Mouse (Mus musculus) ES-Bruce4 (cell line): ENCODE results near the gene Thbs1. TPM values are rescaled to one million over a fixed set of nuclear protein-coding genes. Genes with fewer than 3 reads are reported as not detected.

Experiments used
- H3K27ac ChIP-seq: 2 replicates; pipeline ENCODE4 v1.5.1; 2012; ENCODE audit warnings: low read length, inconsistent platforms; ENCODE audit not compliant: insufficient read depth
- H3K27me3 ChIP-seq: 2 replicates; pipeline ENCODE4 v1.6.1; 2012; ENCODE audit warnings: mild to moderate bottlenecking, low read length, inconsistent platforms; ENCODE audit not compliant: control insufficient read depth, poor library complexity, insufficient read depth, severe bottlenecking
- H3K36me3 ChIP-seq: 2 replicates; pipeline ENCODE4 v1.6.1; 2012; ENCODE audit warnings: inconsistent platforms, mild to moderate bottlenecking, low read length, moderate library complexity; ENCODE audit not compliant: control insufficient read depth, poor library complexity, insufficient read depth, severe bottlenecking
- H3K4me1 ChIP-seq: one replicate; pipeline ENCODE4 v1.8.1; 2011; ENCODE audit warnings: low read length; ENCODE audit not compliant: control insufficient read depth, insufficient read depth
- H3K4me3 ChIP-seq: 2 replicates; pipeline ENCODE4 v1.5.1; 2011; ENCODE audit warnings: low read depth, mild to moderate bottlenecking, low read length
- H3K9ac ChIP-seq: 2 replicates; pipeline ENCODE4 v1.6.1; 2012; ENCODE audit warnings: low read depth, mild to moderate bottlenecking, inconsistent platforms; ENCODE audit not compliant: poor library complexity, severe bottlenecking
- H3K9me3 ChIP-seq: replicated peaks from 2 replicates; pipeline ENCODE4 v1.6.1; 2012; ENCODE audit warnings: mild to moderate bottlenecking, low read length, inconsistent platforms; ENCODE audit not compliant: control insufficient read depth, poor library complexity, insufficient read depth, severe bottlenecking
- CTCF ChIP-seq: IDR thresholded peaks from one replicate; pipeline ENCODE4 v1.8.1; 2011; ENCODE audit warnings: low read depth, low read length
- EP300 ChIP-seq: IDR thresholded peaks from 2 replicates; pipeline ENCODE4 v1.6.1; 2011; ENCODE audit warnings: low read depth, low read length; ENCODE audit not compliant: insufficient read depth
- POLR2A ChIP-seq: IDR thresholded peaks from one replicate; pipeline ENCODE4 v1.8.1; 2011; ENCODE audit warnings: low read length; ENCODE audit not compliant: insufficient read depth
- polyA plus RNA-seq: library from polyadenylated mRNA; stranded (reverse); fragments of >200 nt; gene quantifications from 2 replicates; pipeline ENCODE4 v1.2.4, GENCODE M21; 2011; ENCODE audit warnings: low read depth; ENCODE audit not compliant: missing spikeins, insufficient read depth, insufficient read length

The Thbs1 gene
- polyA plus RNA-seq, 1 experiment = 116 TPM

DNA sequence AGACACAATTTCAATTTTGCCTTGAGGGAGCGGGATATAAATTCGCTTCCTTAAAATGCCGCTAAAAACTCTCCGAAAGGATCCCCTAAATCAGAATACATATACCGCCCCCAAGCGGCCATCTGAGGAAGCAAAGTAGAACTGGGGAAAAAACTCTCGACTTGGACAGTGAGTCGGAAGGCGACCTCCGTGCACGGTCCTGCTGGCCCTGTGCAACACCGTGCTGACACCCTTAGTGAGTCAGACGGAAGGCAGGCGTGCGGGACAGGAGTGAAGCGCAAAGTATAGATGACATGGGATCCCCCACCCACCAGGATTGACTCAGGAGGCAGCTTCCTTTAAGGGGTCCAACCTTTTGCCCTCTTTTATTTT, 574 bp upstream of the Thbs1 start:
- Histone ChIP-seq H3K27me3 (peaks cover 6% of the 10 kb centered on the region), H3K4me1 (no peaks in the 10 kb centered on the region), H3K36me3 (no peaks in the 10 kb centered on the region), H3K9me3 (peaks cover 5% of the 10 kb centered on the region; the same call in 1 of the 2 replicates), H3K9ac (peak overlapping the region; percentile 32; the same call in 1 of the 2 replicates), H3K27ac (no peak overlapping the region), H3K4me3 (peak overlapping the region; percentile 65)
- TF ChIP-seq CTCF = peak; percentile 33
- TF ChIP-seq POLR2A = no peak
- no peak for TF ChIP-seq EP300

DNA sequence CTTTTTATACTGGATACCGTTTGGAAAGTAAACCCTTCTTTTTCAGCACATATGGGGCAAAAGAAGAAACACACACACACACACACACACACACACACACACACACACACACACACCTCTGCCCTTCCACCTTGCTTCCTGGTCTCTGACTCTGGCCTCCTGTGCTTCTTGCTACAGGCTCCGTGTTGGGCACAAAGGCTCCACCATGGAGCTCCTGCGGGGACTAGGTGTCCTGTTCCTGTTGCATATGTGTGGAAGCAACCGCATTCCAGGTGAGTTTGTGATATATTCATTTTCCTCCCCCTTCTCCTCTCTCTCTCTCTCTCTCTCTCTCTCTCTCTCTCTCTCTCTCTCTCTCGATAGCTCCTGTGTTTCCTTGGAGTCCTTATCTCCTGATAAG, 762 bp downstream of the Thbs1 start:
- Histone ChIP-seq H3K4me3 (no peak overlapping the region), H3K9ac (no peak overlapping the region), H3K9me3 (peaks cover 5% of the 10 kb centered on the region; the same call in 1 of the 2 replicates), H3K27ac (no peak overlapping the region), H3K36me3 (no peaks in the 10 kb centered on the region), H3K4me1 (no peaks in the 10 kb centered on the region), H3K27me3 (peaks cover 5% of the 10 kb centered on the region; the same call in 1 of the 2 replicates)
- TF ChIP-seq EP300 = no peak

DNA sequence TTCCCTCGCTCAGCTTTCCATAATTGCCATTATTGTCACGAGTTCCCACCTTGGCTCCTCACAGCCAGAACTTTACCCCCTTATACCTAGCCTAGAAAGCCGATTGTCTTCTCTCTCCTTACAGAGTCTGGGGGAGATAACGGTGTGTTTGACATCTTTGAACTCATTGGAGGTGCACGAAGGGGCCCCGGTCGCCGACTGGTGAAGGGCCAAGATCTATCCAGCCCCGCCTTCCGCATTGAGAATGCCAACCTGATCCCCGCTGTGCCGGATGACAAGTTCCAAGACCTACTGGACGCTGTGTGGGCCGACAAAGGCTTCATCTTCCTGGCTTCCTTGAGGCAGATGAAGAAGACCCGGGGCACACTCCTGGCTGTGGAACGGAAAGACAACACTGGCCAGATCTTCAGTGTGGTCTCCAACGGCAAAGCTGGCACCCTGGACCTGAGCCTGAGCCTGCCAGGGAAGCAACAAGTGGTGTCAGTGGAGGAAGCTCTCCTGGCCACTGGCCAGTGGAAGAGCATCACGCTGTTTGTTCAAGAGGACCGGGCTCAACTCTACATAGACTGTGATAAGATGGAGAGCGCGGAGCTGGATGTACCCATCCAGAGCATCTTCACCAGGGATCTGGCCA, 1.3 kb downstream of the Thbs1 start:
- Histone ChIP-seq H3K9me3 (peaks cover 5% of the 10 kb centered on the region; the same call in 1 of the 2 replicates), H3K36me3 (no peaks in the 10 kb centered on the region), H3K27me3 (peaks cover 5% of the 10 kb centered on the region; the same call in 1 of the 2 replicates), H3K27ac (no peak overlapping the region), H3K4me1 (no peaks in the 10 kb centered on the region), H3K9ac (no peak overlapping the region), H3K4me3 (no peak overlapping the region)
- TF ChIP-seq CTCF (no peak), EP300 (no peak), POLR2A (no peak)

DNA sequence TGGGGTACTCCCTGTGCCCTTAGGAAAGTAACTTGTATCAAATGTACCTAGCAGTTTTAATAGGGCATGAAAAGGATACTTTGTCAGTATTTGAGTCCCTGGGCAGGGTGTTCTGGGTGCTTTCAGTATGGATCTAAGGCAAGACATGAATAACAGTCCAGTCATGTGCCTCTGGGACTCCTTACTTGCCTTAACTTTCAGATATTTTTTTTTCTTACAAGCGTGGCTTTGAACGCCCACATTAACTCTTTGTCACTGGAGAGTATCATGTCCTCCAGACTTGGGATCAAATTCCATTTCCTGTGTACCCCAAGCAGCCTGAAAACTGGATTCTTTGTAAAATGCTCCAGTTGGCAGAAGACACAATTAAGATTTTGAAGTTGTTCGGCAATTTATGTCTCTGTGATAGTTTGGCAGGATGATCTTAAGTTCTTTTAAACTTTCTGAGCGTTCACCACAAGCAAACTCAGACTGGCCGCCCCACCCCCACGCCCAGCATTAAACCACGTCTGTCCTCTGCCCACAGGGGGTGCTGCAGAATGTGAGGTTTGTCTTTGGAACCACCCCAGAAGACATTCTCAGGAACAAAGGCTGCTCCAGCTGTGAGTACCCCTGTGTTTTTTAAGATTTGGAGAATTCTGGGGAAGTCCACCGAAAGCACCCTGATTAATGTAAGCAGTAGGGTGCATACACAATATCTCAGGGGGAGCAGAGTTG, 2.3 kb downstream of the Thbs1 start:
- Histone ChIP-seq H3K36me3 (no peaks in the 10 kb centered on the region), H3K4me3 (no peak overlapping the region), H3K27ac (no peak overlapping the region), H3K9ac (no peak overlapping the region), H3K4me1 (no peaks in the 10 kb centered on the region), H3K9me3 (peaks cover 5% of the 10 kb centered on the region; the same call in 1 of the 2 replicates), H3K27me3 (peaks cover 5% of the 10 kb centered on the region; the same call in 1 of the 2 replicates)
- TF ChIP-seq CTCF = peak; percentile 16
- no peak for TF ChIP-seq POLR2A

DNA sequence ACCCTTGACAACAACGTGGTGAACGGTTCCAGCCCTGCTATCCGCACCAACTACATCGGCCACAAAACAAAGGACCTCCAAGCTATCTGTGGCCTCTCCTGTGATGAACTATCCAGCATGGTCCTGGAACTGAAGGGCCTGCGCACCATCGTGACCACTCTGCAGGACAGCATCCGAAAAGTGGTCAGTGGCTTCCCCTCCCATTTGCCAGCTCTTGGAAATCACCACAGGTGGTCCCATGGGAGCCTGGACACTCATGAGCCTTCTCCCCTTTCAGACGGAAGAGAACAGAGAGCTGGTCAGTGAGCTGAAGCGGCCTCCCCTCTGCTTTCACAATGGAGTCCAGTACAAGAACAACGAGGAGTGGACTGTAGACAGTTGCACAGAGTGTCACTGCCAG, 3.0 kb downstream of the Thbs1 start:
- H3K4me1 ChIP-seq = no peaks in the 10 kb centered on the region
- no peak overlapping the region for H3K9ac ChIP-seq
- peaks cover 5% of the 10 kb centered on the region; the same call in 1 of the 2 replicates for H3K9me3 ChIP-seq
- H3K27ac ChIP-seq = no peak overlapping the region
- TF ChIP-seq CTCF (no peak), EP300 (no peak), POLR2A (no peak)
- no peaks in the 10 kb centered on the region for H3K36me3 ChIP-seq
- H3K4me3 ChIP-seq = no peak overlapping the region
- H3K27me3 ChIP-seq = peaks cover 5% of the 10 kb centered on the region; the same call in 1 of the 2 replicates

DNA sequence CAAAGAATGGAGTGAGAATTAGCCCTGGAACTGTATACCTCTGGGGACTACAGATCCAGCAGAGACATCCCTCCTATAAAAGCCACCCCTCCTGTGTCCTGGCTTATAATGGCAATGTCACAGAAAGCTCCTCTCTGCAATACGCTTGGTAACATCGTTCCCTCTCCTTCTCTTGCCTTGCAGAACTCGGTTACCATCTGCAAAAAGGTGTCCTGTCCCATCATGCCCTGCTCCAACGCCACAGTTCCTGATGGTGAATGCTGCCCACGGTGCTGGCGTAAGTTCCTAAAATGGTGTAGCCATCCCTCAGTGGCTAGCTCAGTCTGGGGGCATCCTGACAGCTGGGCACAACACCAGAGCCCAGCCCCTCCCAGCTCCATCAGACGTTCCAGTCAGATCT, 4.0 kb downstream of the Thbs1 start:
- H3K9ac ChIP-seq = no peak overlapping the region
- H3K27ac ChIP-seq = no peak overlapping the region
- no peak overlapping the region for H3K4me3 ChIP-seq
- no peaks in the 10 kb centered on the region for H3K36me3 ChIP-seq
- H3K9me3 ChIP-seq = peaks cover 5% of the 10 kb centered on the region; the same call in 1 of the 2 replicates
- no peak for TF ChIP-seq POLR2A
- no peak for TF ChIP-seq EP300
- no peak for TF ChIP-seq CTCF
- H3K4me1 ChIP-seq = no peaks in the 10 kb centered on the region
- peaks cover 5% of the 10 kb centered on the region; the same call in 1 of the 2 replicates for H3K27me3 ChIP-seq
